Mouse (Mus musculus) adrenal gland, adult (tissue): ENCODE results near the gene Lonrf3.

Experiments used
- DNase-seq, 2 experiments: peaks; one replicate each; pipeline ENCODE4 v3.0.0; 2022 to 2023; ENCODE audit warnings: low spot score in 1 of 2; ENCODE audit not compliant: inconsistent age in 2 of 2

The Lonrf3 gene

DNA sequence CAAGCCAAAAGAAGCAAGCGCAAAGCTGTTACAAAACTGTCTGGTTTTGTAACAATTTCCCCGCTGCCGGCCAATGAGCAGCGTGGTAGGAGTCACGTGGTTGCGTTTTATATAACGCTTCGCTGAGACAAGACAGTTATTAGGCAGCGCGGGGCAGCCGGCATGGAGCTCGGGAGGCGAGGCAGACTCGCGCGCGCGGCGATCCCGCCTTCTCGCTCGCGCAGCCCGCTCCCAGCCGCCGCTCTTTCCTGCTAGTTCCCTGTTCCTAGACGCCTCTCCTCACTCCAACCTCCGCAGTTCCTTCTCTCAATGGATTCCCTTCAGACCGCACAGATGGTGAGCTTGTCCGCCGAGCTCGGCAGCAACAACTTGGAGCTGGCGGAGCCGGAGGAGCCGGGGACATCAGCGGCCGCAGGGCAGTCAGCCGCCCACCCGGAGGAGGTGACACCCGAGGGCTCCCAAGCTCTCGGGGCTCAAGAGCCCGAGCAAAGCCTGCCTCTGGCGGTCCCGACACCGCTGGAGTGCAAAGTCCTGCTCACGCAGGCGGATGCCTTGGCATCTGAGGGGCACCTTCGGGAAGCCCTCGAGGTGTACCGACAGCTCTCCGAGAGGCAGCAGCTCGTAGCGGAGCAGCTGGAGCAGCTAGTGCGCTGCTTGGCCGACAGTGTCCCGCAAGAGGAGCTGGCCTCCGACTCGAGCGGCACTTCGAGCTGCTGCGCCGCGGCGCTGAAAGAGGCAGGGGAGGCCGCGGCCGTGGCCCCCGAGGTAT lies at the start of gene Lonrf3:
Gene Lonrf3 (plus strand): TSS at position 83 of the 769 bp plus-strand sequence.
- peak; percentile 79 to 93 for DNase-seq

GRCm38 (mm10) chrX:36278750-36279149 lies 49.4 kb upstream of the Lonrf3 start:
- no peak for DNase-seq

DNA sequence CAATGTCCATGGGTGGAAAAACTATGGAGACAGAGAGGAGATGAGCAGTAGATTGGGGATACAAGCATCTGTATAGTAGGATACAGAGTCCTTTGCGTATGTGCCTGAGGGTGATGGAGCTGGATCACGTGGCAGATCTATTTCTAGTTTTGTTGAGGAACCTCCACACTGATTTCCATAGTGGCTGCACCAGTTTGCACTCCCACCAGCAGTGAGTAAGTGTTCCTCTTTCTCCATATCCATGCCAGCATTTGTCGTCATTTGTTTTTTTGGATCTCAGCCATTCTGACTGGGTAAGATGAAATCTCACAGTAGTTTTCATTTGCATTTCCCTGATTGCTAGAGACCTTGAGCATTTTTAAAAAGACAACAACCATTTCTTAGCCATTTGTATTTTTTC lies 16.7 kb upstream of the Lonrf3 start:
- peak in 1 of 2 experiments; percentile 44 for DNase-seq

GRCm38 (mm10) chrX:36327491-36328255 lies 480 bp upstream of the Lonrf3 start:
- peak in 1 of 2 experiments; percentile 47 for DNase-seq

DNA sequence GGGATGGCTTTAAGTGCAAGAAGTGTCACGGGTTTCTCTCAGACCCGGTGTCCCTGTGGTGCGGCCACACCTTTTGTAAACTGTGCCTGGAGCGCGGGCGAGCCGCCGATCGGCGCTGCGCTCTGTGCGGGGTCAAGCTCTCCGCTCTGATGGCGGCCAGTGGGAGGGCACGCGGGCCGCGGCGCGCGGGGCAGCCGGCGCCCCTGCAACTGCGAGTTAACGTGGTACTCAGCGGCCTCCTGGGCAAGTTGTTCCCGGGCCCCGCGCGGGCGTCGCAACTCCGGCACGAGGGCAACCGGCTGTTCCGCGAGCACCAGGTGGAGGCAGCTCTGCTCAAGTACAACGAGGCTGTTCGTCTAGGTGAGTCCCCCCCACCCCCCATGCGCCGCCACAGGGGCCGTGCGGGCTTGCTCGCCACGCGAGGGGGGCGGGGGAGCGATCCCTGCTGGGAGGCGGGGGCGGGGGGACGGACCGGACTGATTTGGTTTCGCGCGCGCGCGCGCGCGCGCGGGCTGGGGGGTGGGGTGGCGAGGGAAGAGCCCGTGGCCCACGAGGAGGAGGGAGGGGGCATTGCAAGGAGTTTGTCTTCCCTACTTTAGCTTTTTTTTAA lies 992 bp downstream of the Lonrf3 start:
- peak; percentile 33 to 66 for DNase-seq

DNA sequence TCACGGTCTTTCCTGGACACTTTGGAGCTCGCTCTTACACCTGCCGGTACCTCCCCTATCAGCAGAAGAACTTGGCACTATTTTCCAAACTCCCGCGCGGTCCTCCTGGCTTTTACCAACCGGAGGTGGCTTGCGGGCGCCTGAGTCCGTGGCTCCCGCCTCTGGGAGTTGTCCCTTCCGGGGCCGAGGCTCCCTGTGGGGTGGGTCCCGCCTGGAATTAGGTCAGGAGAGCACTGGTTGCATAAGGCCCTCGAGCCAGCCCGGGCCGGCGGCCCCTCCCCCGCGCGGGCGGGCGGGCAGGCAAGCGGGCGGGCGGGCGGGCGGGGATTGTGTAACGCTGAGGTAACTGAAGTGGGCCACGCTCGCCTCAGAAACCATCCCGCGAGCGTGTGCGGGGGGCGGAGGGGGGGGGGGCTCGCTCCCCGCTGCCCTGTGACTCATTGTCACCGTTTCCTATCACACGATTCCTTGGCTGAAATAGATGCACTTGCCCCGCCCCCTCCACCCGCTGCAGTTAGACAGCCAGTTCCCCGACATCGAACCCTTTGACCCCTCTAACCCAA lies 1.8 kb downstream of the Lonrf3 start:
- peak; percentile 72 to 83 for DNase-seq

DNA sequence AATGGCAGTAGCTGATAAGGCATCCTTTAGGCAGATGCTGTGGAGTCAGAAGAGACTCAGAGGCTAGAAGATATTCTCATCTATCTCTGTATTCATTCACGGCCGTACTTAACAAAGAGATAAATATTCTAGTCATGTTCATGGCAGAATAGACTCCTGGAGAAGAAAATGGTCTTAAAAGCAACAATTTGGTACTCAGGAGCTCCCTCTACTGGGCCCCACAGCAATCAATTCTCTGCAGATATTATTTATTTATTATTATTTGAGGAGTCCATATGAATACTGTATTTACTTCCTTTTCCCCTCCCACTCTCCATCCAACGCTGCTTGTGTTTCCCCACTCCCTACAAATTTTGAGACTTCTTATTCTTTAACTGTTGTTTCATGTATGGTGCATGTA lies 24.3 kb downstream of the Lonrf3 start:
- peak; percentile 11 to 60 for DNase-seq

GRCm38 (mm10) chrX:36385340-36385739 lies 57.2 kb downstream of the Lonrf3 start:
- peak; percentile 54 to 77 for DNase-seq

DNA sequence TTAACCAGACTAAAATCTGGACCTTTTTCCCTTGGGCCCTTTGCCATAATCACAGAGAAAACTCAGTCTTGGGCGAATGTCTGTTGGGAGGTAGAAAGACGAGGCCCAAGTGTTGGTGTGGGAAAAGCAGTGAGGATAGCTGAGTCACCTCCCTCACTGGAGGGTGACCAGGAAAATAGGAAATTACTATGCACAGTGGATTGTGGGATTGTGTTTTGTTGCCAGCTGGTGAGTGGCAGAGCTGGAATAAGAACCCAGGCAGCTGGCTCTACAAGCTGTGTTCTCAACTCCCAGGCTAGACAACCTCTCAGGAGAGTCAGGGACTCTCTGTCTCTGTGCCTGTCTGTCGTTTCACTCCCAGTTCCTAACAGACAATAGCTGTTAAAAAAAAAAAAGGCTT lies 61.8 kb downstream of the Lonrf3 start:
- DNase-seq: peak in 1 of 2 experiments; percentile 27

DNA sequence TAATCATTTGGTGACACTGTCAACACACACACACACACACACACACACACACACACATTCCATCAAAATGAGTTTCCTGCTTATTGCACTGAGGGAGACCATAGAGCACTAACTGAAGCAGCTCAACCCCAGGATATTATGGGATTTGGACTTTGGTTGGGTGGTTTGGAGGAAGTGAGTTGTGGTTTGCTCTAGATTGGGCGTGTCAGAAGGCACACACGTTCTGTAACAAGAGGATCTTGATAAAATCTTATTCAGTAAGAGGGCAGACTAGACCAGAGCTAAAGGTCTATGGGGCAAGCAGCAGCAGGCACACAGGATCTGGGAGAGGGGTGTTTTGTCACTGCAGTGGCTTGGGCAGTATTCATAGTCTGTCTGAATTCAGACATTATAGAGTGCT lies 62.4 kb downstream of the Lonrf3 start:
- no peak for DNase-seq

DNA sequence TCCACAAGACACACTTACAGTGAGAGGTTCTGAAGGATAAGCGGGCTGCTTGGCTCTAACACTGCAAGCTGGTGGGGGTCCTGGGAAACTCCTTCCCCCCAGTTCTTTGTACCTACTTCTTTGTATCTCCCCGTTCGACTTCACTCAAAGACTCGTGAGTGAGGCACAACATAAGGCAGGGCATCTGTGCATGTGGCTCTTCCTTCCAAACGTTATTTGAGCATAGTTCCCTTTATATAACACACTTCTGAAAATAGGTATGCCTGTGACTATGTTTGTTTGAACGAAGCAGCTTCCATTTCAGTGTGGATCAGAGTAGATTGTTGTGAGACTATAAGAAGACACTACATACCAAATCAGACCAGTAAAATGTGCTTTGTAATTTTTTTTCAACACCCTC lies 64.5 kb downstream of the Lonrf3 start:
- no peak for DNase-seq

DNA sequence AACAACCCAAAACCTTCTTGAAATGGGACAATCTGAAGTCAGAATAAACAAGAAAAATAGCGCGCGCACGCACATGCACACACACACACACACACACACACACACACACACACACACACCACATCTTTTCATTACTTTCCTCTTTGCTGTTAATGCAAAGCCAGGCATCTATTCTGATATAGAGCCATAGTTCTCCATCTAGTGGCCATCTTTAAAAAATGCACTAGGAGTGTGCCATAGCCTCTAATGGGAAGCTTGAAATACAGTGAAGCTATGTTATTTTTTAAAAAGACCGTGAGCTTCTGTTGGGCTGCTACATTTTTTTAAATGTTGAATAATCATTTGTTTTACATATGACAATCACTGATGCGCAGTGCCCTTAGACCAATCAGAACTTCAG lies 65.1 kb downstream of the Lonrf3 start:
- peak in 1 of 2 experiments; percentile 37 for DNase-seq

DNA sequence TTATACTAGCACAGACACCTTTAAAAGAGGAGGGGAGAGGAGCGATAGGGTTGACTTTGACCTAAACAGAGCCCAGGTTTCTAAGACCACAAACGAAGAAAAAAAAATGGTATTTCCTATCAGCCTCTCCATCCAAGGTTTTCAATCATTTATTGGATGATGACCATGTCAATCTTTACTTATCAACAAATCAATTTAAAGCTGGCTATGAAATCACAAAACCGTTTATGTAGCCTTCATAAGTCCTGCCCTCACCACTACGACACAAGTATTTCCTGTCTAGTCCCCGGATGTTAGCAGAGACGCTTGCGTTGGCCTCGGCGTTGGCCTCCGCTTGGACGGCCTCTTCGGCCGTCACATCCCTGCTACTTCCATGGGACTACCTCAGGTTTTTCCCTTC lies 72.8 kb downstream of the Lonrf3 start, which contains the start of gene Gm6268:
Gene Gm6268 (plus strand): TSS at position 301 of the 400 bp plus-strand sequence.
- DNase-seq: no peak

GRCm38 (mm10) chrX:36402316-36402715 lies 74.2 kb downstream of the Lonrf3 start:
- DNase-seq: peak in 1 of 2 experiments; percentile 39
